Mouse (Mus musculus): Measurements from ENCODE around the gene Fam107b.
"Not testable (repeated sequence)": the region's sequence is repeated elsewhere in the genome, so short reads cannot be mapped to it uniquely, and the experiment has no call there.

Gene Fam107b

DNA sequence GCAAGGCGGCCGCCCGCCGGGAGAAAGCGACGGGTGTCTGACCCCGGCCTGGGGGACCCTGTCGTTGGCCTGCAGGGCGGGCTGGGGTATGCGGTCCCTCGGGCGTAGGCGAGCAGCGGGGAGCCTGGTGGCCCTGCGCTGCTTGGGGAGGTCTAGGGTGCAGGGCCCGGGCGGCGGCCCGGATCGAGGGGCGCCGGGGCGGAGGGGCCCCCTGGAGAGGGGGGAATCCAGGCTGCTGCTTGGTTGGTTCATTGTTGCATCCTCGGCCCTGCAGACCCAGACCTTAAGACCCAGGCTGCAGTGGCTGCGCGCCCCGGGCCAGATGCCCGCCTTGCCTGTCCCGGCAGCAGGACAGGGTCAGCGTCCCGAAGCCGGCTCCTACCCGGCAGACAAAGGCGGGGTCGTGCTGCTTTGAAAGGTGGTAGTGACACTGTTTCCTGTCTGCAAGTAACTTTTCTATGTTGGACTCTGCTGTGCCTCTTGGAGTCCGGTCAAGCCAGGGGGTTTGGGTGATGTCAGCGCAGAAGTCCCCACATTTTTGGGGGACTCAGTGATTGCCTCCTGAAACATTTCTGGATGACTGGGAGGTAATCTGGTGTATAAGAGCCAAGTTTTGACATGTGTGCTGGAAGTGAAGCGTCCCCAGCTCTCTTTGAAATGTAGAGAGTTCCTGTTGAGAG is 143.5 kb downstream of the Fam107b start:
- DNase-seq = peak; percentile 45 to 72

DNA sequence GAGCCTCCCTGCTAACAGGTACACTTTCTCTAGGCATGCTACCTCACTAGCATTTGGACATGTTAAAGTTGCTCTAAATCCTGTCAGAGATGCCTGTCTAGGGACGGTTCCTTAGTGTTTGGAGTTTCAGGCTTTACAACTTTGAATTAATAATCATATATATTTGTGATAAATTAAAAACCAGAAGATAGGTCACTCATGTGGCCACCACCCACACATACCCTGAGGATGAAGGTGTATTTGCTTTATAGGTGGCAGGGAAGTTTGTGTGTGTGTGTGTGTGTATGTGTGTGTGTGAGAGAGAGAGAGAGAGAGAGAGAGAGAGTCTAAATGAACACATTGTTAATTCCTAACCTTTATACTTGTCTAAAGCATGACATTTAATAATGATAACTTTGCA is 144.2 kb downstream of the Fam107b start:
- no peak for DNase-seq

DNA sequence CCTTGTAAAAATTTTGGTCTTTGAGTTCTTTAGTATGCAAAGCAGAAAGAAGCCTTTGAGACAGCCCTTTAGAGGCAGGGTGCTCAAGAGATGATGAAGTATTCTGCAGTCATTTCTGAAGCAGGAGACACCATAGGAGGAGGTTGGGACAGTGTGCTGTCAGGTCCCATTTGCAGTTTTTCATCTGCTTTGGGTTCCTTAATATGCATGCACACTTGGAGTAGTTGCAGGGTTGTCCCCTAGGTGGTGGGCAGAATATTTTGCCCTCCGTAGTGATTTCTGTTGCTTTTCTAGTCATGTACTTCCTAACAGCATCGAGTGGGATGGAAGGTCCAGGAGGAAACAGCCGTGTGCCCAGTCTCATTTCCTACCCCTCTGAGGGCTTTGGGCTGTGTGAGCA is 145.1 kb downstream of the Fam107b start:
- DNase-seq = no peak

DNA sequence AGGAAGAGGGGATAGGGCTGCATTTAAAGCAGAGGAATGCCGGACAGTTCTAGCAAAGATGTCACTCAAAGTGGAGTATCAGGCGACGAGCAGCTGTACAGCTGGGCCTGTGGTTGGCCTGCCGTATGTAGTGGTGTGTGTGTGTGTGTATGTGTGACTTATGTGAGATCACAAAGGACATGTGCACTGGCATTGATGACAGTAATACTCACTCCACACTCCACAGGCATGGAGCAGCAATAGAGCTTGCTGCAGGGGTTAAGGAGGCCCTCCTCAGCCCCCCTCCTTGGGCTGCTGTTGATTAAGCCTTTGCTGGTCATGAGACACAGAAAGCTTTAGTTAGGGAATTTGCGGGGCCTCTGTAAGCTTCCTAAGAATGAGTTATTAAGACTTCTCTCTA is 147.0 kb downstream of the Fam107b start:
- DNase-seq = no peak

DNA sequence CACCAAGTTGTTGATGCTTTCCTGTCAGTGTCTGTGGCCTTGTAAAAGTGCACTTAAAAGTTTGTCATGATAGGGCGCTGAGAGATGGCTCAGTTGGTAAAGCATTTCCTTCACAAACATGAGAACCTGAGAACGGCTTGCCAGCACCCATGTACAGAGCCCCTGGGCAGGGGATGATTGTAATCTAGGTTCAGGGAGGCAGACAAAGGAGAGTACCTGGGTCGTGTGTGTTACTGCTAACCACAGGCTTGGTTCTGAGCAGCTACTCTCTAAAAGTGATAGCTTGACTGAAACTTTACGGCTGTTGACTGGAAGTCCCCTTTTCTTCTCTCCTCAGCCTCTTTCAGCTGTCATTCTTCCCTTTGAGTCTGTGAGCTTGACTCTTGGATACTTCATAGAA is 147.6 kb downstream of the Fam107b start:
- no peak for DNase-seq

DNA sequence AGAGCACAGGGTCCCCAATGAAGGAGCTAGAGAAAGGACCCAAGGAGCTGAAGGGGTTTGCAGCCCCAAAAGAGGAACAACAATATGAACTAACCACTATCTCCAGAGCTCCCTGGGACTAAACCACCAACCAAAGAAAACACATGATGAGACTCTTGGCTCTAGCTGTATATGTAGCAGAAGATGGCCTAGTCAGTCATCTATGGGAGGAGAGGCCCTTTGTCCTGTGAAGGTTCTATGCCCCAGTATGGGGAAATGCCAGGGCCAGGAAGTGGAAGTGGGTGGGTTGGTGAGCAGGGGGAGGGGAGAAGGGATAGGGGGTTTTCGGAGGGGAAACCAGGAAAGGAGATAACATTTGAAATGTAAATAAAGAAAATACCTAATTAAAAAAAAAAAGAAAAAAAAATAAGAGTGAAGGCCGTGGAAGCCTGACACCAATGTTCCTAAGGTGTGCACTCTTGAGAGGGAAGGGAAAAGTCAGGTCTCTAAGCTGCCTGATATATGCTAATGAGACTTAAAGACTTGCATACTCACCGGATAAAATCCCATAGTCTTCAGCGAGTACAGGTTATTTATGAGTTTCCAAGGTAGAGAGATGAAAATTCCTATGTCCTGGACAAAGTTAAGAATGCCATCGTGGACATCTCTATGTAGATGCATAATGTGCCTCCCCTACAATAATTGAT is 149.3 kb downstream of the Fam107b start:
- not testable (repeated sequence) for DNase-seq

DNA sequence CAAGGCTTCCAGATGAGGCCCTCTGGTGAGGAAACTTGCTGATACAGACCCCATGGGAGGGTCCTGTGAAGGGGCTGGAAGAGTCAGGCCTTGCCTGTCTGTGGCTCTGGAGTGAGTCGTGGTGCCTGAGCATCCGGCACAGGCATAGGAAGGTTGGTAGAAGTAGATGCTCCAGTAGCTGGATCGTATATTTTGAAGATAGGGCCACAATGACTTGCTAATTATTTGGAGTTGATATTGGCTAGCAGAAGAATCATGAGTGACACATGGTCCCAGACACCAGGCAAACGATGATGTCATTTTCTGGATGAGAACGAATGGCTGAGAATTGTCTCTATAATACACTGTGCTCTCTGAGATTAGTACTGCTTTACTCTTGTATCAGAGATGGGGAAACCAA is 150.8 kb downstream of the Fam107b start:
- DNase-seq = no peak

- DNase-seq = no peak
Measured at GRCm38 (mm10) chr2:3721974-3722373, 151.7 kb downstream of the Fam107b start.

- no peak for DNase-seq
Measured at GRCm38 (mm10) chr2:3723391-3724106, 153.3 kb downstream of the Fam107b start.

DNA sequence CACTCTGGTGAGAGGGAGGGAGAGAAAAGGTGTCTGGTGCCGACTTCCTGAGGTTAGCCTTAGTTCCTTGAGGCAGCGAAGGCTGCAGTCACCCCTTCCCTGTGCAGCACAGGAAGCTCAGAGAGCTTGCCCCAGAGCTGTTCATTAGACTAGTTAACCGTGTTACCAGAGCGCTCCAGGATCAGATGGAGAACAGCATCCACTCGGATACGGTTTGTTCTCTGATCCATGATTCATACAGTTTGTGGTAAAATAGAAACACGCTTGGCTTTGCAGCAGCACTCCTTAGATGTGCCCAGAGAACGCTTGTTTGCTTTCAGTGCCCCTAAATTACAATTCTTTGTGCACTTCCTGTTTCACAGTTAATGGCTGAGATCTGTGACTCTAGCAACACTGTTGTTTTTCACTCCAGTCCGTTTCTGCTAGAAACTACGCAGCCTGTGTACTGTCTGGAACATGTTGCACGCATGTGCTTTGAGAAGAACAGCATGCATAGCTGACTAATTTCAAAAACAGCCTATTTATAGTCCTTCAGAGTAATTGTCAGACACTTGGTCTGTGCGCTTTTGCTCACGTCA is 156.3 kb downstream of the Fam107b start:
- no peak for DNase-seq

GRCm38 (mm10) chr2:3727225-3727930 is 157.1 kb downstream of the Fam107b start:
- DNase-seq = no peak

DNA sequence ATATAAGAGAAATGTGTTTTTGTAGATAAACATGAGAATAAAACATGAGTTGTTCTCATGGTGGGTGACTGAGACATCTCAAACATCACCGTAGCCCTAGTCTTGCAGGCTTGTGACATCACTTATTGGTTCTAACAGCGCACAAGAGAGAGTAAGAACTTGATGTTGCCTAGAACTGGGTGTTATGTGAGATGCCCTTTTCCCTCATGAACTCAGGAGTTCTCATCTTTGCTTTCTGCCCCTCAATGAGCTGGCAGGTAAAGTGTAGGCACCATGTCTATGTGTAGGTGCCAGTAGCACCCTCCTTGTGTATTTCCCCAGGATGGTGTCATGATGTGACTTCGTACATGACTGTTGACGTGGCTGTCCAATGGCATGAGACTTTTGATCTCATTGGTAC is 157.8 kb downstream of the Fam107b start:
- DNase-seq = no peak

- peak; percentile 28 to 73 for DNase-seq
Measured at GRCm38 (mm10) chr2:3729586-3729985, 159.3 kb downstream of the Fam107b start.

- DNase-seq = peak in 1 of 2 experiments; percentile 46
Measured at GRCm38 (mm10) chr2:3730744-3731143, 160.5 kb downstream of the Fam107b start.

- DNase-seq = no peak
Measured at GRCm38 (mm10) chr2:3731316-3732015, 161.2 kb downstream of the Fam107b start.

DNA sequence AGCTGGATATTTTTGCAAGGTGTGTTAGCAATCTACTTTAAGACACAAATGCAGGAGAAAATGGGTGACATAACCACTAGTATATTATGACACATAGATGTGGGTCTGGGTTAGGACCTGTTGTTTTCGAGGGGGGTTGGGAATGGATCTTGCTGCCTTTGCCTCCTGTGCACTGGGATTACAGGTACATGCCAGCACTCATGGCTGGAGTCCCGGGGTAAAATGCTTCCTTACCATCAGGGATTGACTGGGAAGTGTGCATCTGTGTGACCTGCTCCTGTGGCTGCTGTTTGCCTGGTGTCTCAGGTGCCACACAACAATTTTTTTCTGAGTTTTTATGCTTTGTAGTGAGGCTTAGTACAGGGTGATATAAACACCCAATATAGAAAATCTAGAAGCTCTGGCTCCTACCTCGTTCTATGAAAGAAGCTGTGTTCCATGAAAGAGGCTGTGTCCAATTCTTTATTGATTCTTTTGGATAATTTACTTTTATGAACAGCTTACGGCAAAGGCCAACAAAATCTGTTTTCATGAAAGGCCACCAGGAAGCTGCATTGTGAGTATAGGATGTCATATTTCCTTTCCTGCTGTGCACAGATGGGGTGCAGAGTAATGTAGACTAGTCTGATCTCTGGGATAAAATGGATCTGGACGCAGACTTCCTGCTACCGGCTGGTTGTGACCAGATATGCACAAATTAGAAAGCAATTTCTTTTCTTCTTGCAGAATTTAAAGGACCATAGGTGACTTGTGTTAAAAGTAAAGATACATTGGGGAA is 167.8 kb downstream of the Fam107b start:
- no peak for DNase-seq

- no peak for DNase-seq
Measured at GRCm38 (mm10) chr2:3738734-3739133, 168.4 kb downstream of the Fam107b start.

GRCm38 (mm10) chr2:3739351-3739961 is 169.2 kb downstream of the Fam107b start:
- no peak for DNase-seq

- no peak for DNase-seq
Measured at GRCm38 (mm10) chr2:3740256-3740655, 170.0 kb downstream of the Fam107b start.

GRCm38 (mm10) chr2:3740670-3741069 is 170.4 kb downstream of the Fam107b start:
- no peak for DNase-seq

GRCm38 (mm10) chr2:3742519-3742918 is 172.2 kb downstream of the Fam107b start:
- no peak for DNase-seq
